Mouse (Mus musculus): ENCODE results near the gene Caml. TPM values are rescaled to one million over a fixed set of nuclear protein-coding genes. Genes with fewer than 3 reads are reported as not detected.
A peak's percentile ranks its signal among the peaks of the same experiment; 100 is the strongest.

Gene Caml
- total and polyA plus RNA-seq, 3 experiments, result 29.9 to 49.9 (median 38.2) TPM

DNA sequence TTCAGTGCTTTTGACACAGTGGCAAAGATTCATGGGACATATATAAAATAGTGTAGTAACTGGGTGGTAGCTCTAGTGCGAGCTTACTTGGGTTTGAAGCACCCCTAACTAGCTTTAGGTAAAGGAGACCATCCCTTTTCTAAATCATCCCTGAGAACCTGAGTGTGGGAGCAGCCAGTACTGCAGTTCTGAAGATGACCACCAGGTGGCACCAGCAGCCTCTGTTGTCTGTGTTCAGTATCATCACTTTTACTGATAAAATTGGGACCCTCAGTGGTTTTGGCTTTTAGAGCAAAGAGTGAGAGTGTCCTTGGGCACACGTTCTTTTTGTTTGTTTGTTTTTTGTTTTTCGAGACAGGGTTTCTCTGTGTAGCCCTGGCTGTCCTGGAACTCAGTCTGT, 21.2 kb upstream of the Caml start:
- no peak overlapping the region for H3K9ac ChIP-seq (ENCODE audit: insufficient read depth, low read depth)
- in situ Hi-C loops (cut with MboI; ENCODE audit: low pct_ligation_motif_present, low pct_unique_long_range_greater_than_20kb, low sequenced_read_pairs), result loop anchor here (10.0 kb wide), 1 partner anchor 123 kb away; the partner anchor contains the start of gene Pcbd2
- no peak overlapping the region for H3K27ac ChIP-seq (ENCODE audit: insufficient read depth, low read depth)
- H3K4me2 ChIP-seq (ENCODE audit: insufficient read depth, low read depth, poor library complexity, severe bottlenecking), result 0 out of 2 replicates have a peak overlapping the region, but pooled peaks have one; percentile 6
- dilution Hi-C loops (cut with MboI; ENCODE audit: extremely low pct_ligation_motif_present, extremely low pct_unique_long_range_greater_than_20kb, low sequenced_read_pairs), result no loop called here
- TF ChIP-seq HCFC1 (IDR thresholded peaks at IDR 0.05; ENCODE audit: low read depth, low read length) (no peak), BHLHE40 (IDR thresholded peaks at IDR 0.05; ENCODE audit: low read depth, low read length) (no peak), MAFK (IDR thresholded peaks at IDR 0.05; ENCODE audit: insufficient replicate concordance, low read length) (no peak), SMC3 (IDR thresholded peaks at IDR 0.05; ENCODE audit: low read depth, low read length) (peak; percentile 82), RCOR1 (conservative IDR thresholded peaks at IDR 0.05; ENCODE audit: low read depth, low read length) (no peak), CHD2 (IDR thresholded peaks at IDR 0.05; ENCODE audit: low read length) (no peak), MAZ (IDR thresholded peaks at IDR 0.05; ENCODE audit: low read depth, low read length) (no peak), MYC (IDR thresholded peaks at IDR 0.05; ENCODE audit: low read depth, low read length) (no peak), USF1 (IDR thresholded peaks at IDR 0.05; ENCODE audit: low read depth, low read length) (no peak), RAD21 (IDR thresholded peaks at IDR 0.05; ENCODE audit: low read depth, low read length) (peak; percentile 72), TCF12 (IDR thresholded peaks at IDR 0.05; ENCODE audit: low read depth, low read length) (no peak), NRF1 (IDR thresholded peaks at IDR 0.05; ENCODE audit: low read depth, low read length) (no peak), CTCF (conservative IDR thresholded peaks at IDR 0.05 in 1 of 2, IDR thresholded peaks at IDR 0.05 in 1 of 2; ENCODE audit: low read depth in 2 of 2, low read length in 2 of 2) (peak; percentile 92 to 94), PAX5 (IDR thresholded peaks at IDR 0.05; ENCODE audit: low read length) (no peak), USF2 (conservative IDR thresholded peaks at IDR 0.05; ENCODE audit: low read depth, low read length) (no peak), EP300 (IDR thresholded peaks at IDR 0.05; ENCODE audit: low read length) (no peak), JUN (IDR thresholded peaks at IDR 0.05; ENCODE audit: insufficient read depth, low read depth, low read length) (no peak), CHD1 (IDR thresholded peaks at IDR 0.05; ENCODE audit: low read depth, low read length) (no peak), ZMIZ1 (IDR thresholded peaks at IDR 0.05; ENCODE audit: low read depth, low read length) (no peak), JUND (conservative IDR thresholded peaks at IDR 0.05; ENCODE audit: low read depth, low read length) (no peak), MXI1 (IDR thresholded peaks at IDR 0.05; ENCODE audit: low read depth, low read length) (no peak), SIN3A (IDR thresholded peaks at IDR 0.05; ENCODE audit: low read length) (0 out of 2 replicates have a peak, but pooled peaks have one; percentile 34), TBP (conservative IDR thresholded peaks at IDR 0.05; ENCODE audit: low read depth, low read length) (no peak), GABPA (IDR thresholded peaks at IDR 0.05; ENCODE audit: insufficient replicate concordance, low read depth, low read length) (no peak), MAX (IDR thresholded peaks at IDR 0.05; ENCODE audit: low read length) (no peak), IRF4 (IDR thresholded peaks at IDR 0.05; ENCODE audit: low read depth, low read length) (0 out of 2 replicates have a peak, but pooled peaks have one; percentile 15), E2F4 (IDR thresholded peaks at IDR 0.05; ENCODE audit: insufficient replicate concordance, low read depth, low read length) (no peak), ZC3H11A (IDR thresholded peaks at IDR 0.05; ENCODE audit: low read depth, low read length) (0 out of 2 replicates have a peak, but pooled peaks have one; percentile 15), ZNF384 (IDR thresholded peaks at IDR 0.05; ENCODE audit: low read depth, low read length) (no peak; the same call in 1 of the 2 replicates), ELF1 (IDR thresholded peaks at IDR 0.05; ENCODE audit: low read depth, low read length) (no peak), ETS1 (conservative IDR thresholded peaks at IDR 0.05; ENCODE audit: low read depth, low read length) (no peak), ZKSCAN1 (IDR thresholded peaks at IDR 0.05; ENCODE audit: borderline replicate concordance, low read depth, low read length) (no peak), KAT2A (IDR thresholded peaks at IDR 0.05; ENCODE audit: insufficient replicate concordance, low read length) (no peak), POLR2A (IDR thresholded peaks at IDR 0.05; ENCODE audit: low read depth, low read length) (no peak), POLR2AphosphoS2 (IDR thresholded peaks at IDR 0.05; ENCODE audit: low read depth, low read length) (no peak), UBTF (IDR thresholded peaks at IDR 0.05; ENCODE audit: low read depth, low read length) (no peak), NELFE (IDR thresholded peaks at IDR 0.05; ENCODE audit: low read depth, low read length) (no peak; the same call in 1 of the 2 replicates), MEF2A (IDR thresholded peaks at IDR 0.05; ENCODE audit: borderline replicate concordance, low read depth, low read length) (no peak)
- H3K79me2 ChIP-seq (replicated peaks; ENCODE audit: control insufficient read depth, extremely low read depth, insufficient read depth, poor library complexity, severe bottlenecking), result no peaks in the 10 kb centered on the region
- no peaks in the 10 kb centered on the region for H3K9me3 ChIP-seq (replicated peaks; ENCODE audit: low read length)
- H3K4me3 ChIP-seq (replicated peaks in 1 of 3; ENCODE audit: low read depth in 2 of 3, low read length in 2 of 3, poor library complexity in 1 of 3), result no peak overlapping the region
- H3K36me3 ChIP-seq (replicated peaks in 1 of 2; ENCODE audit: control insufficient read depth in 1 of 2, insufficient read depth in 1 of 2, low read length in 1 of 2), result peaks cover 25 to 59% of the 10 kb centered on the region in 2 experiments
- peaks cover 0 to 16% of the 10 kb centered on the region in 2 experiments; a peak in 2 of 4 replicates for H3K4me1 ChIP-seq (ENCODE audit: control insufficient read depth in 1 of 2, insufficient read depth in 2 of 2)
- peak; percentile 81 for DNase-seq (ENCODE audit: extremely low read depth)
- H3K27me3 ChIP-seq (replicated peaks), result no peaks in the 10 kb centered on the region
